Mouse (Mus musculus): ENCODE results near the gene Gm4305.
"Not testable (repeated sequence)": the region's sequence is repeated elsewhere in the genome, so short reads cannot be mapped to it uniquely, and the experiment has no call there.

GRCm38 (mm10) chr10:100361038-100361437 lies 10.1 kb downstream of the Gm4305 start, which contains the start of gene Gm4307:
- TF ChIP-seq CTCF (IDR thresholded peaks at IDR 0.05; ENCODE audit: borderline replicate concordance, control insufficient read depth, extremely low read depth, insufficient read depth, low read length, poor library complexity); POLR2A (IDR thresholded peaks at IDR 0.05; ENCODE audit: control insufficient read depth, extremely low read depth, insufficient read depth, low read length, poor library complexity): not testable (repeated sequence)

Data from thymus, adult 2 months (tissue).